Mouse (Mus musculus) adrenal gland, postnatal 36 days (tissue): ENCODE measurements around the gene Sall4. TPM values are rescaled to one million over a fixed set of nuclear protein-coding genes. Genes with fewer than 3 reads are reported as not detected.

Experiments used
- DNase-seq, 2 experiments: peaks; one replicate each; pipeline ENCODE4 v3.0.0; 2021; ENCODE audit warnings: mixed read lengths in 1 of 2
- long read RNA-seq, 2 experiments: library from polyadenylated mRNA; stranded (forward); transcript quantifications; one replicate each; pipeline ENCODE4 v2.0.0; 2021; ENCODE audit warnings: borderline sequencing depth in 2 of 2
- total RNA-seq, 2 experiments: library from RNA; stranded (reverse); gene quantifications; 2 replicates each; pipeline ENCODE4 v1.2.3; 2021

Sall4 gene
- not detected for total RNA-seq
- long read RNA-seq, experiment 1 = 0 reads
- long read RNA-seq, experiment 2 = 0 reads

GRCm38 (mm10) chr2:168767582-168767981 is at the start of gene Sall4:
Gene Sall4, minus strand, starts transcription at chr2:168767943.
- DNase-seq = no peak

DNA sequence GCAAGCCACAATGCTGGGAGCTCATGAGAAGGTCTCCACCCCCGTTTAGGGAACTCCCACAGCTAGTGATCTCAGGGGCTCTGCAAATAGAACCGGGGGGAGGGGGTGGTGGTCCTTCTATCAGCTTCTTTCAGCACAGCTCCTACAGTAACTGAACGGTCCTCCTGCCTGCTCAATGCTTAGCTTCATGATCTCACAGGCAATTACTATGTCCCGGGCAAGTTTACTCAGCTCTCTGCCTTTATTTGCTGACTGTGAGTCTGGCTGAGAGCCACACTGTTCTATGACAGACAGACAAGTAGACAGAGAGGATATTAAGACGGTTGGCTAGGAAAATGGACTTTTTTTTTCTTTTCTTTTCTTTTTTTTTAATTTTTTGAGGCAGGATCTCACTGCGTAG is 45.5 kb upstream of the Sall4 start:
- no peak for DNase-seq

DNA sequence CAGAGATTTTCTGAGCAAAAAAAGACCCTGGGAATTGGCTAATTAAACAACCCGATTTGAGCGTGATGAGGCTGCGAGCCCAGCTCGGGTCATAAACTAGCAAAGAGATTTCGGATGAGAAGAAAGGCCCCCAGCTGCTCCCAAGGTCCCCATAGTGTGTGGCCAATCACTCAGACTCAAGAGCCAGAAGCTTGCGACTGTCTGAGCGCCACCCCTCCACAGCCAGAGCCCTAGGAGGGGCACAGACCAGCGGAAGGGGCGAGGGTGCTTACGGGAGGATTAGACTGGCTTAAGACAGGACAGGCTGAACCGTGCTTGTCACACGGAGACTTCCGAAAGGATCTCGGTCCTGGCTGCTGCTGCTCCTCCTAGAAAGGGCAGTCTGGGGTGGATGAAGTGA is 42.2 kb upstream of the Sall4 start:
- no peak for DNase-seq

GRCm38 (mm10) chr2:168807681-168808080 is 39.9 kb upstream of the Sall4 start:
- DNase-seq = no peak

- no peak for DNase-seq
Observed at GRCm38 (mm10) chr2:168803849-168804248, 36.1 kb upstream of the Sall4 start.

- no peak for DNase-seq
Observed at GRCm38 (mm10) chr2:168799326-168799725, 31.6 kb upstream of the Sall4 start.

DNA sequence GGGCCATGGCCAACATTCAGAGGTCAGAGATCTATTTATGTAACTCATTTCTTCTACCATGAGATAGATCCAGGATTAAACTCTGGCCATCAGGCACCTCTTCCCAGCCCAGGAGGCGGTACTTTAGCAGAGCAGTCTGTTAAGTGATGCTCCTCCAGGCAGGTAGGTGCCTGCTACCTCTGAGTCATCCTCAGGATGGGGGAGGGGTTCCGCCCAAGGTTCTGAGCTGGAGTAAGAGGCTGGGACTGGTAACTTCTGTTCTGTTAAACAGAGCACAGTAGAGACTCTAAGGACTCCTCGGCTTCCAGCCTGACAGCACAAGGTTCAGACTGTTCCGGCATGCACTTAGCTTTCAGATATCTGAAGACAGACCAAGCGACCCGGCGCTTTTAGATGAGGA is 31.2 kb upstream of the Sall4 start:
- DNase-seq = no peak

DNA sequence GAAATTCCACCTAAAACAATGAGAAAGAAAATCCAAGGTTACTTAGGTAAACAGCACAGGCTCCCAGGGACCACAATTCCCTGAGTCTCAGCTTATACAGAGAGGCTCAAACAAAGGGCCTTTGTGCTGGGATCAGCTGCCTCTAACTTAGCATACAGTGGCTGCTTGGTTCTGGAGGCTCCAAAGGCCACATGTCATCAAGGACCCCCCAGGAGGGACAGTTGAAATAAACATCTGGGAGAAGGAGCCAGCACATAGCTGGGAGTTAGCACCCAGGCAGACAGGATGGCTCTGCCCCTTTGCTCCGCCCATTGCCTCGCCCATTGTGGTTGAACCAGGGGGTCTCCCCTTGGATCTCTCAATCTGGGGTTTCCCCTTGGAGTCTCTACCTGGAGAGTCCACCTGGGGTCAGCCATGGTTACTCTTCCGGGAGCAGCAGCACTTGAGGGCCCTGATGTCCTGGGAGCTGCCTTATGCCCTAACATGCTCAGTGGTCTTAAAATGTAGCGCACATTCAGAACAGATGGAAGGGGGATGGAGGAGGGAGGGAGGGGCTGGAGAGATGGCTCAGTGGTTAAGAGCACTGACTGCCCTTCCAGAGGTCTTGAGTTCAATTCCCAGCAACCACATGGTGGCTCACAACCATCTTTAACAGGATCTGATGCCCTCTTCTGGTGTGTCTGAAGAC is 23.5 kb upstream of the Sall4 start:
- DNase-seq = no peak

- no peak for DNase-seq
Observed at GRCm38 (mm10) chr2:168786174-168786573, 18.4 kb upstream of the Sall4 start.

DNA sequence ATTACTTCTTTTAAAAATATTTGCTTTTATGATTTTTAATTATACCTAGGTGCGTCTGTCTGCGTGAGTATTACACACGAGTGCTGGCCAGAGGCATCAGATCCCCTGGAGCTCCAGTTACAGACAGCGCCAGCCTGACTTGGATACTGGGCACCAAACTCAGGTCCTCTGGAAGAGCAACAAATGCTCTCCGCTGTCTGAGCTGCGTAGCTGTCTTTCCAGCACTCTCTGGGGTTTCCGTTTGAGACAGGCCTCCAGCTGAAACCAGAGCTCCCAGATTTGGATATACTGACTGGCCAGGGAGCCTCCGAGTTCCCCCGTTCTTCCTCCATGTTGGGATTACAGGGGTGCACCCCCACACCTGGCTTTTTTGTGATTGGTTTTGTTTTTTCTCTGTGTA is 12.9 kb upstream of the Sall4 start:
- DNase-seq = no peak

GRCm38 (mm10) chr2:168780024-168780423 is 12.3 kb upstream of the Sall4 start:
- no peak for DNase-seq

DNA sequence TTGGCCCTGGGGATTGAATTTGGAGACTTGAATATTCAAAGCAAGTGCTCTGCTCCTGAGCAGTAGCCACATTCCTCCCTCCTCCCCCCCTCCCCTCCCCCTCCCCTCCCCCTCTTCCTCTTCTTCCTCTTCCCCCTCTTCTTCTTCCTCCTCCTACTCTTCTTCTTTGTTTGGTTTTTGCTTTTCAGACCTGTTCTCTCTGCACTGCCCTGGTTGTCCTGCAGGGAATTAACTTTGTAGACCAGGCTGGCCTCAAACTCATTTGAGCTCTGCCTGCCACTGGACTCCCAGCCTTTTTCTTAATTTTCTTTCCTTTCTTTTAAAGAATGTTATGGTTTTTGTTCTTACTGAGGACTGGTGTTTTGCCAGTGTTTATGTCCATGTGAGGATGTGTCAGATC is 9.7 kb upstream of the Sall4 start:
- no peak for DNase-seq

DNA sequence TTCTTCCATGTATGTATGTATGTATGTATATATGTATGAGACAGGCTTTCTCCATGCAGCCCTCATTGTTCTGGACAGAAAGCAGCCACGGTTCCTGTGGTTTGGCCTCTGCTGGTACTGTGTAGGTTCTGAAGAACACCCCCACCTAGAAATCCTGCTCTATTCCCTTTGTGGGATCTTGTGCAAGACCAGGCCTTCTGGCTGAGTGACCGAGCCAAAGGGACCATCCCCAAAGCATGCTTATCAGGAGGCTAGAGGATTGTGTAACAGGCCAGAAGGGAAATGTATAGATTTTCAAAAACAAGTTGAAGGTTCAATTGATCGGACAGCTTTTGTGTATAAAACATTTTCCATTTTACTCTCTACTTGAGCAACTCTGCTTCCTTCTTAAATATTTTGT is 8.5 kb upstream of the Sall4 start:
- no peak for DNase-seq

- DNase-seq = no peak
Observed at GRCm38 (mm10) chr2:168769259-168769658, 1.5 kb upstream of the Sall4 start.

GRCm38 (mm10) chr2:168766538-168767361 is 993 bp downstream of the Sall4 start:
- DNase-seq = peak; percentile 12 to 21

- DNase-seq = no peak
Observed at GRCm38 (mm10) chr2:168765696-168766537, 1.8 kb downstream of the Sall4 start.

- DNase-seq = peak; percentile 61 to 68
Observed at GRCm38 (mm10) chr2:168765065-168765681, 2.6 kb downstream of the Sall4 start.

- DNase-seq = no peak
Observed at GRCm38 (mm10) chr2:168764460-168764867, 3.3 kb downstream of the Sall4 start.

GRCm38 (mm10) chr2:168763785-168764184 is 4.0 kb downstream of the Sall4 start:
- DNase-seq = no peak

DNA sequence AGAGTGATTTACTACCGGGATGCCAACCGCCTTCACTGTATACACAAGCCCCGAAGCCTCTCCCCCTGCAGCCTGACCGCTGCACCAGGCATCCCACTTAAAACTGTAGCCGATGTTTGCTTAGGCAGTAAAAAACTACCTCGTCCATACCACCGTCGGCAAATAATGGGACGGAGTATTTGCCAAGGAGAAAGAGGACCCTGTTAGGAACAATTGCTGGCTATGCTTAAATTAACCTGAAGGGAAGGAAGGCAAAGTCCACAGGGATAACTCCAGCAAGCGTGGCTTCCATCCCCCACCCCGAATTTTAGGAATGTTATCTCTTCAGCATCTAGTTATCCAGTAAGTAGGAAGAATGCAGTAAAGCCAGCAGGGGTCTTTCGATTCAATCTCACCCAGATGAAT is 5.3 kb downstream of the Sall4 start:
- DNase-seq = no peak

- DNase-seq = no peak
Observed at GRCm38 (mm10) chr2:168761954-168762353, 5.8 kb downstream of the Sall4 start.

DNA sequence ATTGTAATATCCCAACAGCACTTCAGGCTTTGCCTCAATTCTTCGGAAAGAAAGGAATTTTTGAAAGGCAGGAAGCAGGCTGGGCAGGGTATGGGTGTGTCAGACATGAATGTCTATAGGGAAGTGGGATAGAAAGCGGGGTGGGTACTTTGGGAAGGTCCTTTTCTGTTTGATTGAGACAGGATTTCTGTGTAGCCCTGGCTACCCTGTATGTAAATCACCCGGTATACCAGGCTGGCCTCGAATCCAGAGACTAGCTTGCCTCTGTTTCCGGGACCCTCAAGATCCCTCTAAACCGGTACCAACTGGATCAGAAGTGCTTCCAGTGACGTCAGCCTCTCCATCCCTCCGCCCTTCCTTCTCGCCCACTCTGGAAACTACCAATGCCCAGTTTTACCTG is 6.6 kb downstream of the Sall4 start:
- DNase-seq = no peak
